Mouse (Mus musculus) CD4-positive, CD25-positive, alpha-beta regulatory T cell, adult 4 months (primary cell): ENCODE measurements at regions not wholly inside any gene's neighbourhood (a gene's known extent, or its start where the extent isn't known, plus 50 kb on each side); places are given as distances from the start of the nearest gene placed in this dataset.

ENCODE experiments used
- ATAC-seq: one replicate; pipeline ENCODE4 v1.8.0; 2017

- ATAC-seq: no peak
Measured at GRCm38 (mm10) chr8:30946154-30947065, 2482.1 kb upstream of the 5930422O12Rik start.

GRCm38 (mm10) chr8:30952818-30953217 is 2475.7 kb upstream of the 5930422O12Rik start:
- ATAC-seq: no peak

GRCm38 (mm10) chr8:30959436-30960180 is 2468.9 kb upstream of the 5930422O12Rik start:
- no peak for ATAC-seq

- ATAC-seq: no peak
Measured at GRCm38 (mm10) chr8:30960486-30960885, 2468.0 kb upstream of the 5930422O12Rik start.

- no peak for ATAC-seq
Measured at GRCm38 (mm10) chr8:30962207-30962606, 2466.3 kb upstream of the 5930422O12Rik start.

- ATAC-seq: no peak
Measured at GRCm38 (mm10) chr8:30982814-30983213, 2445.7 kb upstream of the 5930422O12Rik start.

GRCm38 (mm10) chr8:30988051-30988450 is 2440.5 kb upstream of the 5930422O12Rik start:
- no peak for ATAC-seq

- no peak for ATAC-seq
Measured at GRCm38 (mm10) chr8:30998657-30999056, 2429.9 kb upstream of the 5930422O12Rik start.

GRCm38 (mm10) chr8:31000120-31000519 is 2428.4 kb upstream of the 5930422O12Rik start:
- no peak for ATAC-seq

- no peak for ATAC-seq
Measured at GRCm38 (mm10) chr8:31001980-31002730, 2426.4 kb upstream of the 5930422O12Rik start.

- ATAC-seq: no peak
Measured at GRCm38 (mm10) chr8:31008309-31008708, 2420.2 kb upstream of the 5930422O12Rik start.

- ATAC-seq: no peak
Measured at GRCm38 (mm10) chr8:31012068-31012467, 2416.4 kb upstream of the 5930422O12Rik start.

- peak; percentile 79 for ATAC-seq
Measured at GRCm38 (mm10) chr8:31031721-31032591, 2396.6 kb upstream of the 5930422O12Rik start.

- peak; percentile 58 for ATAC-seq
Measured at GRCm38 (mm10) chr8:31033281-31033680, 2395.2 kb upstream of the 5930422O12Rik start.

GRCm38 (mm10) chr8:31036892-31037291 is 2391.6 kb upstream of the 5930422O12Rik start:
- no peak for ATAC-seq
